Mouse (Mus musculus) cerebellum, adult (tissue): ENCODE measurements around the gene Xylt1.

ENCODE experiments used
- ATAC-seq: cut with Nextera tagmentation; 2 replicates; pipeline ENCODE4 v1.9.2; 2017; ENCODE audit warnings: mild to moderate bottlenecking, moderate library complexity, mixed read lengths; ENCODE audit not compliant: insufficient number of reproducible peaks, low FRiP score, low TSS enrichment

The Xylt1 gene

DNA sequence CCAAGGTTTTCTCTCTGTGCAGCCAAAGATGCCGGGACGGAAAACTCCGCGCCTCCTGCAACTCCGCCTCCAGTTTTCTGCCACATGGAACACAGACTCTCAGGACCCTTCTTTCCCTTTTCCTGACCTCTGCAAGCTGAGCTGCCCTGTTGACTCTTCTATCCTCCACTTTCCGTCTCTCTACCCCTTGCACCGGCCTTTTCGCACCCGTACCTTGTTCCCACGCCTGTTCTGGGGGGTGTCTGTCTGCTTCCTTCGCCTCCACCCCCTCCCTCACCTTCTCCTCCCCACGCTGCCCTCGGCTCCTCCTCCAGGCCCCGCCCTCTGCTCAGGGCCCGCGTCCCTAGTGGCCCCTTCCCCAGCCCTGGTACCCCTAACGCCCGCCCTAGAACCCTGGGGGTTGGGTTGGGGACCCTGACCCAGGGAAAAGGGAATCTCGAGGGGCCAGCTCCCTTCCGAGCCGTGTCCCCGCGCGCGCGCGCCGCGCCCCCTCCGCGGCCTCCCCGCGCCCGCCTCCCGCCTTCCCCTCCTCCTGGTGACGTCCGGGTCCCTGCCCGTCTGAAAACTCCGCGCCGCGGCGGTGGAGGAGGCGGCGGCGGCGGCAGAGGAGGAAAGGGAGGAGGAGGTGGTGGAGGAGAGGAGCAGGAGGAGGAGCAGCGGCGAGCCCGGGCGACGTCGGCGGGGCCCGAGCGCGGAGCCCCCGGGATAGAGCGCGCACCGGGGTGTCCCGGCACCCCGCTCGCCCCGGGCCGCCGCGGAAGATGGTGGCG, at the start of gene Xylt1:
TSS of gene Xylt1 (plus strand) at position 562 of the 770 bp plus-strand sequence.
- peak; percentile 65 for ATAC-seq

DNA sequence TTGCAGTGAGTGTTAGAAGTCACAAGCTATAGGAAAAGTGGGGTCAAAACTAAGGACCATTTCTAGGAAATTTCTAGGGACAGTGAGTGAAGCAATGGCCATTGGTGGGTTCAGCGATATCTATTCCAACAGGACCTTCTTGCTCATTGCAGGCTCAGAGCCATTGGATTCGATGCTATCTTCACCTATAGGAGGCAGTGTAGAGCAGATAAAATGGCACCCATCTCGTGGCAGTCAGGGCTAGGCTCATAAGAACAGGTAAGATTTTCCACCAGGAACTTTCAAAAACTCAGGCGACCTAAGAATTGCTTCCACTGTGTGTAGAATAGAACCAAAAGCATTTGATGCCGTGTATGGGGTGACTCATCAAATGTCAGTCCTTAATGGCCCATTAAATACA, 46.8 kb upstream of the Xylt1 start:
- ATAC-seq = no peak

DNA sequence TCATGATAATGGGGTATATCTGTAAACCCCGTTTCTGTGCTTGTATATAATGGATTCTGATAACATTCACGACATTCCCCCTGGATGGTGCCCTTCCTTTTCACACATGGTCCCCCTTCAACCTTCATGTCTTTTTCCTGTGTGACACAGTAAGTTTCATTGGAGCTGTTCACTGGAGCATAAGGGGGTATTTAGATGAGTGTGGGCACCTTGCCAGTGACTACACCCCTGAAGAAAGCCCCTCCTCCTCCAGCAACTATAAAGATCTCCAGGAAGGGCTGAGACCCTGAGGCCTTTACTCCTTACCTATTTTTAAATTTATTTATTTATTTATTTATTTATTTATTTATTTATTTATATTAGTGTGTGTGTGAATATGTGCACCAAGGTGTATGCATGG, 24.5 kb upstream of the Xylt1 start:
- ATAC-seq = no peak

DNA sequence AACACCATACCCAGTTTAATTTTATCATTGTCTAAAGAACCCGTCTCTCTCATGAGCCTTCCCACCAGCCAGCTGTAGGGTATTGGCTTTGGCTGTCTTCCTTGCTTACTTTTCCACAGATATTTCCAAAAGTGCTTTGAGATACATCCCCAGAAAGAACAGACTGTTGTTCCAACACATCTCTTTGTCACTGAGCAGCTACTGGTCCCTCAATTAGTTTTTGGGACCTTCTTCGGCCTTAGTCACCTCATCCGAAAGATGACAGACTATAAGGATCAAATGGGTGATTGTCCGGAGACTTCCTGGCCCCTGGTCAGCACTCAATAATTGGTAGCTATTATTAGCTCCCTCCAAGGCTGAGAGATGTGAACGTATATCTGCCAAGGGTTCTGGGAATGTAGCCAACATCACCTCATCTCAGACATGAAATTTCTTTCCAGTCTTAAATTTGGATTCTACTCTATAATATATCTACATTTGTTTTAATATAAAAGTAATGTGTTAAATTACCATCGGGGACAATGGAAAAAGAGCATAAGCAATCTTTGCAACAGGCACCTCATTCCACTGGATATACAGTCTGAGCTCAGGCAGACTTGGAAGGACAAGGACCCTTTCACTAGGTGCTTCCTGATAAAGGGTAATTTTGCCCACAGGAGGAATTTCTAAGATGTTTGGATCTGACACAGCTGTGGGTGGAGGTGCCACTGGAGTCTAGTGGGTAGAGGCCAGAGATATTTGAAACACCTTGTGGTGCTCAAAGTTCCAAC, 23.2 kb upstream of the Xylt1 start:
- no peak for ATAC-seq

- no peak for ATAC-seq
These were observed 19.5 kb upstream of the Xylt1 start for GRCm38 (mm10) chr7:117361281-117361680.

- no peak for ATAC-seq
These were observed 18.3 kb upstream of the Xylt1 start for GRCm38 (mm10) chr7:117362493-117362892.

GRCm38 (mm10) chr7:117368647-117369289, 12.0 kb upstream of the Xylt1 start:
- ATAC-seq = no peak

- no peak for ATAC-seq
These were observed 11.4 kb upstream of the Xylt1 start for GRCm38 (mm10) chr7:117369290-117369941.

GRCm38 (mm10) chr7:117375886-117376309, 4.9 kb upstream of the Xylt1 start:
- no peak for ATAC-seq

DNA sequence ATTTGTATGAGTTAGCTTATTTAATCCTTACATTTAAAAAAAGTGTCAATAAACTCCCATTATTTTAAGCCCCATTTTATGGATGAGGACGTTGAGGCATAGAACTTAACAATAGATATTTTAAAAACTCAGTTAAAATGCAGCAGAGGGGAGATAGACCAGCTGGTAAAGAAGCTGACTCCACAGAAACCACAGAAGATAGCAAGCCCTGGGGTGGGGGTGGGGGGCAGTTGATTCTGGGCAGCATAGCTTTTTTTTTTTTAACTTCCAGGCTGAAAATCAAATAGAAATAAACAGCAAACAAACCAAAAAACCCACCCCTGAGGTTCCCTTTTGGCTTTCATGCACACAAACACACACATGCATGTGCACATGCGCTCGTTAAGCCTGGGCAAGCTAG, 3.6 kb upstream of the Xylt1 start:
- no peak for ATAC-seq

GRCm38 (mm10) chr7:117380036-117380417, 752 bp upstream of the Xylt1 start:
- ATAC-seq = no peak

DNA sequence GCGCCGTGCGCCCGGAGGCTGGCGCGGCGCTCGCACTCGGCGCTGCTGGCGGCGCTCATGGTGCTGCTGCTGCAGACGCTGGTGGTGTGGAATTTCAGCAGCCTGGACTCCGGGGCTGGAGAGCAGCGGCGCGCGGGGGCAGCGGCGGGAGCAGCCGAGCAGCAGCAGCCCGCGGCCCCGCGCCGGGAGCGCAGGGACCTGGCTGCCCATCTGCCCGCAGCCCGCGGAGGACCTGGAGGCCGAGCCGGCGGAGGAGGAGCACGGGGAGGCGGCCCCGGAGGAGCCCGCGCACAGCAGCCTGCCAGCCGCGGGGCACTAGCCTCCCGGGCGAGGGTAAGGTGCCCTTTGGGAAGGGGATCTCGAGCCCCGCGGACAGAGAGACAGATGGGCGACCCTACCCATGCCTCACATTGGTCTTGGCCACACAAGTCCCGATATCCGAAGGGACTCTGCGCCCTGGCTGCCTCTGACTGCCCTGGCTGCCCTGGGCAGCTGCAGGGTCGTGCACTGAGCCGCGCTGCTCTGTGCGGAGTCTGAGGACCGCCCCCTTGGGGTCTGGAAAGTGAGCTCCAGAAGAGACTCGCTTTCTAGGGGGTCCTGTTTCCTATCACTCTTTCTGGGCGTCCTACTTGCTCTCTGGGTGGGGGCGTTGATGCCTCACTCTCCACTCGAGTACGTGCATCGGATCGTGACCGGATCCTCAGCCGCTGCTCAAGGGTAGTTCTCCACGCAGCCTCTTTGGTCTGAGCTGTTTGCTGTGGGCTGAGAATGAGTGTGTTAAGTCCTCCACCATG, 606 bp downstream of the Xylt1 start:
- ATAC-seq = 0 out of 2 replicates have a peak, but pooled peaks have one; percentile 13

- no peak for ATAC-seq
These were observed 1.2 kb downstream of the Xylt1 start for GRCm38 (mm10) chr7:117382006-117382405.

DNA sequence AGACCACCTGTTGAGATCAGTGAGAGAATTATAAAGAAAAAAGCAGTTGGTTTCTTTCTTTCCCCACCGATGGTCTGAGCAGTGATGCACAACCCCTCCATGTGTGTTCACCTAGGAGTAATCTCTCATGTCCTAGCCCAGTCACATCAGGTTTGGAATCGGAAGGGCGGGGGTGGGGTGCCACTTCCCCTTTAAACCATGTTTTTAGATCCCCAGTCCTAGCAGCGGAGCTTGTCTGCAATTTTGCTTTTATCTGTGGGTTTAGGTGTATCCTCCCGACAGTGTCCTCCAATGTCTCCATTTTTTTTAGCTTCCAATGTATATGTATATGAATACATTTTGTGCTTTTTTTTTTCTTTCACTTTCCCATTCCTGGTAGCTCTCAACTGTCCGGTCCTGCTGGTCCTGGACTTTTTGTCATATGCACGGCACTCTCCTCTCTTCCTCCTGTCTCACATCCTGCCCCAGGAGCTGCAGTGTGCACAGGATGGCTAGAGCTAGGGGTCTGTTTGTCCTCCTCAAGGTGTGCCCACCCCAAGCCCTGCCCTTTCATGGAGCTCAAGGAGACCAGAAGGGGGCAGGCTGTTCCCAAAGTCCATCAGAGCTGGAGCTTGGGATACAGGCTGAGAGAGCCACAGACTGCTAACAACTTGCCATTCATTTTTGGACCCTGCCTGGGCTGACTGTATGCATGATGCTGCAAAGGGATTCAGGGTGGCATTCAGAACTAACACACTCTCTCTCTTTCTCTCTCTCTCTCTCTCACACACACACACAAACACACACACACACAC, 2.6 kb downstream of the Xylt1 start:
- no peak for ATAC-seq

- ATAC-seq = no peak
These were observed 5.6 kb downstream of the Xylt1 start for GRCm38 (mm10) chr7:117386376-117386775.

- no peak for ATAC-seq
These were observed 7.7 kb downstream of the Xylt1 start for GRCm38 (mm10) chr7:117388284-117388988.

GRCm38 (mm10) chr7:117389048-117389447, 8.3 kb downstream of the Xylt1 start:
- no peak for ATAC-seq

- no peak for ATAC-seq
These were observed 12.2 kb downstream of the Xylt1 start for GRCm38 (mm10) chr7:117392863-117393569.
